Mouse (Mus musculus) small intestine, adult 2 months (tissue): ENCODE data around the gene Camk2d.

Source experiments
- CTCF ChIP-seq: fragments of 200-500 bp; IDR thresholded peaks from 2 replicates; pipeline ENCODE4 v1.5.1; 2012; ENCODE audit warnings: low read depth, mild to moderate bottlenecking, control low read depth, inconsistent platforms, low read length, moderate library complexity, mixed read lengths; ENCODE audit not compliant: insufficient replicate concordance, insufficient read length; ENCODE audit errors: extremely low read depth
- POLR2A ChIP-seq: fragments of 200-500 bp; IDR thresholded peaks from 2 replicates; pipeline ENCODE4 v1.6.1; 2012; ENCODE audit warnings: low read depth, mild to moderate bottlenecking, control low read depth, inconsistent platforms, low read length, moderate library complexity

DNA sequence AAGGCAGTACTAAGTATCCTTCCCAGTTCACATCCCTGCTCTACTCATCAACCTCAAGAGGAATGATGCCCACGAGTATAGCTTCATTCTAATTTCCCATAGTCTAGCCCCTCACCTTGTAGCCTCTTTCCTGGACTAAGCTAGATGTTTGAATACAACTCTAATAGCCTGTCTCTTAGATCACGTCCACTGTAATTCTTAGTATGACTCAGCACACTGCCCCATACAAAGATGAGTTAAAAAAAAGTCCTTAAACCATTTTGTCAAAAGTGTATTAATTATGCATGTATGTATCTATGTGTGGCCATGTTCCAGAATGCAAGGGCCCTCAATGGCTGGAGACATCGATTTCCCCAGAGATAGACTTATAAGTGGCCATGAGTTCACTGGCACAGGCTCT lies 164.5 kb downstream of the Camk2d start:
- TF ChIP-seq CTCF, result no peak
- no peak for TF ChIP-seq POLR2A
